Mouse (Mus musculus) adrenal gland, adult 18-20 months (tissue): Measurements from ENCODE around the gene Mbd3. TPM values are rescaled to one million over a fixed set of nuclear protein-coding genes. Genes with fewer than 3 reads are reported as not detected.
A peak's percentile ranks its signal among the peaks of the same experiment; 100 is the strongest.

ENCODE experiments used
- DNase-seq, 2 experiments: peaks; one replicate each; pipeline ENCODE4 v3.0.0; 2021 to 2022; ENCODE audit warnings: low spot score in 2 of 2
- total RNA-seq, 2 experiments: library from RNA; stranded (reverse); gene quantifications; 1 replicate in 1 of 2; 2 replicates in 1 of 2; pipeline ENCODE4 v1.2.3; 2021

Mbd3 gene
- total RNA-seq, 2 experiments from 2014 or later: 137 to 157 TPM

DNA sequence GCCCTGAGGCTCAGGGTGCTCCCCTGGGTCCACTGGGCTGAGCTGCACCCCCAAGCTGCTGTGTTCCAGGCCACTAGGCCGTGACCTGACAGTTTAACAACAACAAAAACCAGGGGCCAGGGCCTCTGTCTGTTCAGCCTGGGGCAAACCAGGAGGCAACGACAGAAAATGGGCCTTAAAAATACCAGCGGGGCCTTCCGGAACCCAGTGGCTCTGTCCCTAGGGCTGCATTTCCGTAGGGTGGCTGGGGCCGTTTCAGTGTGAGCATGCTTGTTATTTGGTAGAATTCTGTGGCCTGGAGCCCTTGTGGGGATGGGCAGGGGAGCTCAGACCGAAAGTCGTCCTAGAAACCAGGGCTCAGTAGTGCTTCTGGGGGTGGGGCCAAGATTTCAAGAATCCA lies 30.4 kb upstream of the Mbd3 start:
- no peak for DNase-seq

DNA sequence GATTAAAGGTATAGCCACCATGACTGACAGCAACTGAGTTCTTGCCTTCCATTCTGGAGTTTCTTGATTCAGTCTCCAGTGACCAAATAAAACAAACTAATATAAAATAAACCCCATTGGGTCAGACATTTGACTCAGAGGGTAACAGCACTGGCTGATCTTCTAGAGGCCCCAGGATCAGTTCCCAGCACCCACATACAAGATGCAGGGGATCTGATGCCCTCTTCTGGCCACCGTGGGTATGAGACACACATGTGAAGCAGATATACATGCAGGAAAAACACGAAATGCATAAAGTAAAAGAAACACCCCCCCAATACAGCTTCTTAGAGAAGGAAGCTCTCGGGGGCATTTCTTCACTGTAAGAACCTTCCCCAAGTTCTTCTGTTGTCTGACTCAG lies 25.7 kb upstream of the Mbd3 start:
- no peak for DNase-seq

DNA sequence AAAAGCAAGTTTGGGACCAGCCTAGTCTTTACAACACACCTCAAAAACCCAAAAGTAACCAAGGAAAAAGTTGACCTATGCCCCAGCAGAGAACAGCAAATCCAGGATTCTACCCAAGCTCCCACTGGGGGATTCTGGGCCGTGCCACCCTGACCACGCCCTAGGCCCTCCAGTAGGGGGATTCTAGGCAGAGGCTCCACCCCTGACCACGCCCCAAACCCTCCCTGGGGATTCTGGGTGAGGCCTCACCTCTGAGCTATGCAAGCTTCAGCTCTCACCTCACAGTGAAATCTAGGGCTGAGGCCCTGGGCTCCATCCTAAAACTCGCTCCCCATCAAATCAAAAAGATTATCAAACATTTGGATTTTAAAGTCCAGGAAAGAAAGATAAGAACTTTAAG lies 24.2 kb upstream of the Mbd3 start:
- no peak for DNase-seq

DNA sequence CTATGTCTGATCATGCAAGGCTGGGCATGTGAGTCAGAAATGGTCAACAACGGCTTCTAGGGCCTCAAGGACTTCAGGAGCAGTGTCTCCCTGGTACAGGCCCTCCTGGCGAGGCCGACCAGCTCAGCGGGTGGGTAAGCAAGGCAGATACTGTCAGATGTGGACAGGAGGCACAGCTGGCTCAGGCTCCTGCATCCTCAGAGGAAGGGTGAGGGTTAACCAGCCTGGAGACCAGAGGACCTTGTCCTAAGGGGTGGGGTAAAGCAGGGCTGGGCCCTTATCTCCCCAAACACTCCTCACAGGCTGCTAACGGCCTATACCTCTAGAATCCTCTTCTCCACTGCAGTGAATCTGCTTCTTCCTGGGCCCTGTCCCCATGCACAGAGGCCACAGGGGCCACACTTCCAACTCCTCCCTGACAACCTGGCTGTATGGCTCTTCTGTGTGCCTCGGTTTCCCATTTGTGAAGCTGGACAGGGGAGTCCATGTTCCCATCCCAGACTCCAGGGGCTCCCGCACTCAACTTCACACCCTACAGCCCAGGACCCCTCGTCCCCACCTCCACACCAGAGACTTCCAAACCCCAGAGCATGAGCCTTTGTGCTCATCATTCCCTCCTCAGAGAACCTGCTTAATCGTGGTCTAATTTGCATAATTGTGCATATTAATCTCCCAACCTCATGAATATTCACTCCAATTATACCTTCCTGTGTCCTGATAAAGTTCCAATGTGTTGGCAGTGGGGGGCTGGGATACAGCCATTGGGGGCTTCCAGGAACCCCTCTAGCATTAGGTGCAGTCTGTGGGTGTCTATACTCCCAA lies 22.5 kb upstream of the Mbd3 start:
- DNase-seq: no peak

DNA sequence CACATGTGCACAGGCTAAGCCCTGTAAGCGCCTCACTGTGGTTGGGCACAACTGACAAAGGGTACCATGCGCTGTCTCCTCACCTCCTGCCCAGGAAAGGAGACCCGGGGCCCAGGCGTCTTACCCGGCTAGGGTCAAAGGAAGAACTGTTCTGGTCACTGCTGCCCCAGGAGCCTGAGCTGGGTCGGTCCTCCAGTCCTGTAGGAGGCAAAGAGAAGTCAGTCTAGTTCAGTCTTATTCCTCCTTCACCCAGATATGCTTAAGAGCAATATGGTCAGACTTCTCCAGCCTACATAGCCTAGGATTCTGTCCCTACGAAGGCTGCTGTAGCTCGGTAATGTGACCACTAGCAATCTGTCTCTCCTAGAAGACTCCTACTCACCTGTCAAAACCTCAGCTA lies 21.9 kb upstream of the Mbd3 start:
- DNase-seq: no peak

DNA sequence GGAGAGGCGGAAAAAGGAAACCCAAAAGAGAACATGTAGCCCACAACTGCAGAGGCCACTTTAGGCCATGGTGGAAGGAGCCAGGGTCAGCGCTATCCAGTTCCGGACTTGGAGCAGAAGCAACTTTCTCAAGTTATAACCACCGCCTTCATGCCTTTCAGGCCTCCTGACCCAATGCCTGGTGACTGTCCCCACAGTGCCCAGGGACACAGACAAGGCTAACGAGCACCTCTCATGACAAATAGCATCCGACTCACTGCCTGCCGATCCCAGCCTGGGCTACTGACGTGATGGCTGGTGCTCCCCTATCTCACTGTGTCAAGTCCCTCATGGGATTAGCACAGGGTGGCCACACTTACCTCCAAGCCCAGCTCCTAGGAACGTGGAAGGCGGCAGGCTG lies 21.4 kb upstream of the Mbd3 start:
- DNase-seq: no peak

DNA sequence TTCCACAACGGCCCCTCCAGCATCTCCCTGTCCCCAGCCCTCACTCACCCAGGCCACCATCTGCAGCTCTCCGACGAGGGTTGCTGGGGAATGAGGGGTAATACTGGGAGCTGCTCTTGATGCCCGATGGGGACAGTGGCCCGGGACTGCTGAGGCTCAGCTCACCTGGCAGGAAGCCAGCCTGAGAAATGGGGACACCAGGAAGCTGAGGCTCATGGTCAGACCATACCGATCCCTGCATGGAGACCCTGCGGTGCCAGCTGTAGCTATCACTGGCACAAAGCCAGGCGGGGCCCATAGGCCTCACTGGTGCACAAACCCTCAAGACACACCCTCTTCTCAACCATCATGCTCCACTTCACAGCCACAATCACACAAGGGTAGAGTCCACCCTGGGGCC lies 20.1 kb upstream of the Mbd3 start:
- no peak for DNase-seq

DNA sequence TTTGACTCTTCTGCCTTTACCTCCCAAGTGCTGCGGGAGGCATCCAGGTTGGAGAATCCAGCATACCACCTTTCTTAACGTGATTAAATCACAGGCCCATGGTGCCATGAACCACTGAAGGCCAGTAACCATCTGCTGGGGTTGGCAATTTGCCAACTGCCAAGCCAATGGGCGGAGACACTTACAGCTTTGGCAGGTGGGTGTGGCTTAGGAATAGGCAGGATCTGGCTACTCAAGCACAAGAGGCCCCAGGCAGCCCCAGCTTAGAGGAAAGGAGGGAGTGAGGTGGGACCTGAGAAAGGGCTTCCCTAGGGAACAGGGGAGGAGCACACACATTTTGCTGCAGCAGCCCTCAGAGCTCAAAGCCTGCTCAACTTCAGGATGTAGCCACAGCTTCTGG lies 19.0 kb upstream of the Mbd3 start:
- peak in 1 of 2 experiments; percentile 56 for DNase-seq

DNA sequence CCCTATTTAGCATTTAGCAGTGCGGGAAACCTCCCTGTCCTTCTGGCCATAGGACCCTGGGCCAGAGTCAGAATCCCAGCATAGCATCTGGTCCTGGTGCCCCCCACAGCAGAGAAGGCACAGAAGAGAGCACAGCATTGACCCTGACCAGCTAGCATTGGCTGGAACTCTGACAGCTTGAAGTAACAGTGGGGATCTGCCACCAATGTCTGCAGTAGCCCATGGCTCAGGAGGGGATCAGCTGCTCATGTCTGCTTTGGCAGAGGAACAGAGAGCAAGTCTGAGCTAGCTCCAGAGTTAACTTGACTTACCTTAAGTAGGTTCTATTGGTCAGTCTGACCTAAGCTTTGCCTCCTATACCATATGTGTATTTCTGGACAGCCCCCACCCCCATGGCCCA lies 18.5 kb upstream of the Mbd3 start:
- no peak for DNase-seq

DNA sequence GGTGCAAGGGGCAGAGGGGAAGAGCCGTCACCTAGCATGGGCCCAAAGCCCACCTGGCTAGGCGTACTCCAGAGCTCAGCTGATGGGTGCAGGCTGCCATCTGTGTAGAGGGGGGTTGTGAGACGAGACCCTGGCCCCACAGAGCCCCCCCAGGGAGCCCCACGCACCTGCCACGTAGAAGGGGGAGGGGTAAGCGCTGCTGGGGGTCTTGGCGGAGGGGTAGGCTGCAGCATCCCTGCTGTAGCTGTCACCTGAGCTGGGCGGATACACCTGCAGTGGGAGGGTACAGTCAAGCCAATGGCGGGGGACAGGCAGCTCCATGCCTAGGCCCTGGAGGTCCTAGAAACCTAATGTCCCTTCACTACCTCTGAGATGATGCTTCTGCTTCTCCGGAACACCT lies 18.0 kb upstream of the Mbd3 start:
- DNase-seq: no peak

DNA sequence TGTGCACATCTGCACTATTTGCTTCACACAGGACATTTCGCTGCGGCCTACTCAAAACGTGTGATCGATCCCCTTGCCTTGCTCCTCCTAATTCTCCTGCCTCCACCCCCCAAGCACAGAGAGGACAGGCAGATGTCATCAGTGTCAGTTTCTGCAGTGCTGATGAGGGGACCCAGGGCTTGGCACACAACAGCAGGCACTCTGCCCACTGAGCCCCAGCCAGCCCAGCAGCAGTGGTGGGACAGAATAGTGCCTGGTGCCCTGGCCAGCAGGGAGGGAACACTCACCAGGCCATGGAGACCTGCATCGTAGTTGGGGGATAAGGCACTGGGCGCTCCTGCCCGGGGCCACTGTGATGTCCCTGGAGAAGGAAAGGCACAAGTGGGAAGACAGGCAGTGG lies 16.2 kb upstream of the Mbd3 start:
- DNase-seq: no peak

DNA sequence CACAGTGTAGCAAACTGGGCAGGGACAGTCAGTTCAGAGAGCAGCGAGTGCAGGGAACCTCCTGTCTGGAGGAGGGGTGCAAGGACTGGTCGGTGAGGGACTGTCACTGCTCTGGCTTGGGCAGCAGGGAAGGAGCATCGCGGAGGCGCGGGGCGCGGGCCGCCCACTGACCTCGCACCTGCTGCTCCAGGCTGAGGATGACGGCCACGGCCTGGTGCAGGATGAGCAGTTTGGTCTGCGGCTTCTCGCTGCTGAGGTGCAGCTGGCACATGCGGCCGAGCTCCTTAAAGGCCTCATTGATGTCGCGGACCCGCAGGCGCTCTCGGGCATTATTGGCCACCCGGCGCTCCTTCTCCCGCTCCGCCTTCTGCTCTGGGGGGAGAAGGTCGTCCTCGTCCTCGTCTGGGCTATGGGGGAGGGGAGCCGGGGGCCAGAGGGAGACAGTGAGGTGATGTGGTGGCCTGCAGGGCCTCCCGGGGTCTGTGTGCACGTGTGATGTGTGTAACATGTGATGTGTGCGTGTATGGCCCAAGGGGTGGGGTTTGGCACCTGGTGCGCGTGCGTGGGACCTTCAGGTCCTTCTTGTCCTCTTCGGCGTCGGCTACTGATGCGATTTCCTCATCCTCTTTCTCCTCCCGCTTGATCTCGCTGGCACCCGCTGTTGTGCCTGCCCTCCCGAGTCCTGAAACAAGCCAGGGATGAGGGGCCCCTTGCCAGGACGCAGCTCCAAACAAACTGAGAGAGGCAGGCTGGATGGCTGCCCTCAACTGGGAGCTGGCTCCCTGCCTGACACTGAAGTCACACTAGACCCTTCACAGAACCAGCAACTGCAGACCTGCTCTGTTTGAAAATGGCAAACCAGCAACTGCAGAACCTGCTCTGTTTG lies 13.5 kb upstream of the Mbd3 start:
- no peak for DNase-seq

DNA sequence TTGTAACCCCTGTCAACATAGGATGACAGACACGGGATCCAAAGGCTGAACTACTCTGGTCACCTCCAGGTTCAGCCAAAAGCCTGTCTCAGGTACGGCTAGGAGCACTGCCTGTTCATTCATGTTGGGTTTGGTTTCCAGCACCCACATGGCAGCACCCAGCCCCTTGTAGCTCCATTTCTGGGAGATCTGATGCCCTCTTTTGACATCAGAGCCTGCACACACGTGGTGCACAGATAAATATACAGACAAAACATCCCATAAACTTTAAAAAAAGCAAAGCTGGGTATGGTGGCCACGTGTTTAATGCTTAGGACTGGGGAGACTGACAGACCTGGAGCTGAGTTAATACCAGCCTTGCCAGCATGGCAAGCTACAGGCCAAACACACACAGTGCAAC lies 8.6 kb upstream of the Mbd3 start:
- no peak for DNase-seq

DNA sequence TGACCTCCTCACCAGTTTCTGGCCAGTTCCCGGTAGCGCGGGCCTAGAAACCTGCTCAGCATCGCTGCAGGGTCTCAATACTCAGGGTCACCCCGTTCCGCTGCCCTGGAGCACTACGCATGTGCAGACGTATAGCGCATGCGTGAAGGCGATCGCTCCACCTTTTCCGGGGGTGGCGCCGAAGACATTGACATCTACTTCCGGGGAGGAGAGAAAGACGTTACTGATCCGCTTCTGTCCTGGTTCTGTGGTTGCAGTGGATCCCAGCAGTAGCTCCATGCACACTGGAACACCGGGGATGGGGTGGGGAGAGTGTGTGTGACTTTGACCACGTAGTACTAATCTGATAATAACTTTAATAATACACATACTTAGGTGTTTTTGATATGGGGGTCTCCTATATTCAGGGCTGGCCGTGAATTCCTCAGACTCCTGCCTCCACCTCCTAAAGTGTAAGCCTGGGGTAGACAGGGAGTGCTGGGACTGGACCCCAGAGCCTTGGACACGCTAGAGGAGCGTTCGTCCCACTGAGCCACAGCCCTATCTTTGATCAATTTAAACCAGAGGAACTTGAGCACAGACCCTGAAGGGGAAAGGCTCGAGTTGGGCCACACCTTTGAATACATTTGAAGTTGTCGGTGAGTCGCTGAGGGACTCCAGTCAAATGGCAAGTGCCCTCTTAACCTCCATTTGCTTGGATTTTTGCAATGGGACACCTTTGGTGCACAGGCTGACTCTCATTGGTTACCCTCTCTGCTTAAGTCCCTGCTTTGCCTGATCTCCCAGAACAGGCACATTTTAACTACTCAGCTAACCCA lies 7.5 kb upstream of the Mbd3 start, which contains the start of gene Uqcr11:
Gene Uqcr11, minus strand, starts transcription at position 147 of the 818 bp plus-strand sequence.
- peak; percentile 91 to 92 for DNase-seq

DNA sequence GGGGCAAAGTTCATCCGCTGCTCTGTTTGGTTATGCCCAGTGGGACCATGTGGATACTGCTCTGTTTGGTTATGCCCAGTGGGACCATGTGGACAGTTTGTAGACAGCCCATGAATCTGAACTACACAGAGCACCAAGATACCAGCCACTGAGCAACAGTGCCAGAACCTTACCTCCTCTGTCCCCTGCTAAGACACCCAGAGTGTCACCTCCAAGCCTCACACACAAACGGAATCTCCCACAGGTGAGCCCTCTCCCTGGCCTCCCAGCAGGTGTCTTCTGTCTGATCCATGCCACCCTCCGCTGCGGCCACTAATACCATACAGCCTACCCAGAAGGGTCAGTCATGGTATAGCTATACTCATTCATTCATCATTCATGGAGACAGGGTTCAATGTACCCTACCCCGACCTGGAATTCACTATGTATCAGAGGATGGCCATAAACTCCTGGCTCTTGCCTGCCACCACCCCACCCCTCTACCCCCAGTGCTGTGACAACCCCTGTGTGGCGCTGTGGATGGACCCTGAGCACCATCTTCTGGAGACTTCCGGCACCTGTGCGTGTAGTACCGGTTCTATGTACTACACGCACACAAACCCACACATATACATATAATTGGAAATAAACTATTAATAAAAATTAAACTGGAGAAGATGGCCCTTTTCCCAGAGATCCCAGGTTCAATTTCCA lies 6.3 kb upstream of the Mbd3 start:
- DNase-seq: no peak

DNA sequence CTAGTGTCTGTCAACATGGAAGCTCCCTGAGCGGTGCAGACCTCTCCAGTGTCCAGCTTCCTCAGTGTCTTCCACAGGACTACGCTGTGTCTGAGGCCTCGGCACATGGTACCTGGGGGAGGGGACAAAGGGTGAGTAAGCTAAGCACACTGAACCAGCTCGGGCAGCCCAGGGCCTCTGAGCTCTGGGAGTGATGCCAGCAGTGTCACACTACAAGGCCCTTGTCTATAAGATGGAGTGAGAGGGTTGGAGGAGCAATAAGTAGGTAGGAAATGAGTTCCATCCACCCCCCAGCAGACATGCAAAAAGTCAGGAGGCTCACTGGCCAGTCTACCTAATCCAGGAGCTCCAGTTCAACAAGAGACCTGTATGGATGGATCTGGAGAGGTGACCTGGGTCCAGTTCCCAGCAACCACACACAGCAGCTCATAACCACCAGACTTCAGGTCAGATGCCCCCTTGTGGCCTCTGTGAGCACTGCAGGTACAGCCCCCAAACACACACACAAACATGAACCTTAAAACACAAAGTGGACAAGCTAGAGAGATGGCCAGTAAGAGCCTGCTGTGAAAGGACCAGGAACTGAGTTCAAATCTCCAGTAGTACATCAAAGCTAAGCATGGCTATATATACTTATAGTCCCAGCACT lies 3.8 kb upstream of the Mbd3 start:
- DNase-seq: peak in 1 of 2 experiments; percentile 43

DNA sequence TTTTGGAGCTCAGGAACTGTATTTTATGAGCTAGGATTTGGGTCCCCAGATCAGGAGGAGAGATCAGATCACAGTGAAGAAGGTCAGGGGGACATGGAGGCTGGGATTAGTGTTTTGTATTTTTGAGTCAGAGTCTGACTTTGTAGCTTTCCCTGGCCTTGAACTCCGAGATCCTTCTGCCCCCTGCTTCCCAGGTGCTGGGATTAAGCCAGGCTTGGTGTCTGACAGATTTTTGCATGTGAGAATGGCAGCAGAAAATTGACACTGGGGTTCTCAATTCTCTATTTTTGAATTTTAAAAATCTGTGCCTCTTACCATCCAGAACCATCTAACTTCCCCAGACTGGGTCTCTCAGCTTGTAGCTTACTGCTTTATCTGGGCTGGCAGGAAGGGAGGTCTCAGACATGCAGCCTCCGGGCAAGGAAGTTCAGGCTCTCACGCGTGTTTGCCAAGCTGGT lies 1.4 kb upstream of the Mbd3 start:
- no peak for DNase-seq

DNA sequence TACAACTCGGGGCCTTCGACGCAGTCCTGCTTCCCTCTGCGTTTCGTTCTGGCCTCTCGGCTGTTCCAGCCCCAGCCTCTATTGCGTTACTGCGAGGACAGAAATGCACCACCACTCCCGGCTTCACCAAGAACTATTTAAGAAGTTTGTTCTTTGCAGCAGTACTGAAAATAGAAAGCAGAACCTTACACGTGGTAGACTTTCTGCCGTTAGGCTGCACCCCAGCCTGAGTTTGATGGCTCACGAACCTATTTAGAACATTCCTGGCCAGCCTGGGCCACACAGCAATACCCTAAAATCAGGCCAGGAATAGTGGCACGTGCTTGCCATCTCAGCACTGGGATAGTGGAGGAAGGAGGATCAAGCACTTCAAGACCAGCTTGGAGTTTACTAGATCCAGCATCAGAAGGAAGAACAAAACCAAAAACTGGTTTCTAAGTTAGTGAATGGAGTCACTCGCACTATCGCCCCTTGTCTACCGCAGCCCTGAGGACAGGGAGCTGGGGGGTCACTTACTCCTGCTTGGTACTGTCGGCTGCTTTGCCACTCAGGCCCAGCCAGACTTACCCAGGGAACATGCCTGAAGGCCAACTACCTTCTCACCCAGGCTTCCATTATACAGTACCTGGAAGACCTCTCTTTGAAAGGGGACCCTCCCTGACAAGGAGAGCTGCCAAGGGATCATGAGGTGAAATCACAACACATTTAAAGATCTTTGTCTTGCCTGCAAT lies 788 bp upstream of the Mbd3 start:
- no peak for DNase-seq

DNA sequence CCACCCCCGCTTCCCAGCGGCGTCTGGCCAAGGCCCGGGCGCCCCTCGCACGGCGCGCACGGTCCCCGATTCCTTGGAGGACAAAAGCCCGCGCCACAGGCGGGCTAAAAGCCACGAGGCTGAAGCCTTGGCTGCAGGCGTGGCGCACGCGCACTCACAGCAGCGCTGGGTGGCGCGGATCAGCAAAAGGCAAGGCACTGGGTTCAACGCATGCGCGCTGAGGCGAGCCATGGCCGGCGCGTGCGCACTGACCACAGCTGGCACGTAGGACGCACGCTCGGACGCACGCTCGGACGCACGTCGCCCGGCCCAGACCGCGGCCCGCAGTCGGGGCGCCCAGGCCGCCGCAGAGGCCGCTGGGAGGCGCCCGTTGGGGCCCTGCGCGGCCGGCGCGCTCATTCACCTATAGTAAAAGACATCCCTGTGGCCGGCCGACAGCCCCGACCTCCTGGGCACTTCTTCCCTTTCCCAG lies 595 bp downstream of the Mbd3 start:
- peak; percentile 97 to 98 for DNase-seq
